Mouse (Mus musculus) mouse trophoblast stem cell (cell line): ENCODE data around the gene Rbl2.

Source experiments
- in situ Hi-C, 2 experiments: fragments of 300-500 bp; cut with MseI, MboI; formaldehyde crosslinking; loops; 2 replicates in 1 of 2; 3 replicates in 1 of 2; pipeline ENCODE4 v1.15.1; 2025

Gene Rbl2

GRCm38 (mm10) chr8:91170152-91170551, 100.3 kb downstream of the Rbl2 start:
- in situ Hi-C loops: no loop called here

GRCm38 (mm10) chr8:91170914-91171313, 101.1 kb downstream of the Rbl2 start:
- in situ Hi-C loops: no loop called here

GRCm38 (mm10) chr8:91171605-91172004, 101.7 kb downstream of the Rbl2 start:
- in situ Hi-C loops: no loop called here
